Mouse (Mus musculus) lung, postnatal 25 days (tissue): ENCODE measurements around the gene Epb41l4b.

Source experiments
- DNase-seq: peaks from one replicate; pipeline ENCODE4 v3.0.0; 2022; ENCODE audit warnings: low spot score

Epb41l4b gene

DNA sequence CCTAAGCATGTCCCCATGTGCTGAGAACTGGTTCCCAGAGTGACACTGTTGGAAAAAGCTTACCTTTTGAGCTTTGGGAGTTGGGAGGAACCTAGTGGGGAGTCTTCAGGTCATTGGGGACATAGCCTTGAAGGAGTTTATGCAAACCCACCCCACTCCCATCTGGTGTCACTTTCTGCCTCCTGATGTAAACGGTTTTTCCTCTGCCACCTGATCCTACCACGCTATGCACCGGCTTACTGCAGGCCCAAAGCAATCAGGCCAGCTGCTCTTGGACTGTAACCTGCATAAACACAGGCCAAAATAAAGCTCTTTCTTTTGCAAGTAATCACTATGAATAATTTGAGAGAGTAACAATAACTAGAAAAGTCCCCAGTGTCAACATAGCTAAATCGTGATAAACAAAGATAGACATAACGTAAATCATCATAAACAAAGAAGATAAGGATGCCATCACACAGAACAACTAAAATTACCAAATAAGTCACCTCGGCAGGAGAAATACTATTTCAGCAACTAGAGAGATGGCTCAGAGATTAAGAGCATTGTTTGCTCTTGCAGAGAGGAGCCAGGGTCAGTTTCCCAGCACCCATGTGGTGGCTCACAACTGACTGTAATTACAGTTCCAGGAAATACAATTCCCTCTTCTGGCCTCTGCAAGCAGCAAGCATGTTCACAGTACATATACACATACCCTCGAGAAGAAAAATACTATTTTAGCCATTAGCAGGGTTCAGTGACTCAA lies 29.6 kb downstream of the Epb41l4b start:
- no peak for DNase-seq

DNA sequence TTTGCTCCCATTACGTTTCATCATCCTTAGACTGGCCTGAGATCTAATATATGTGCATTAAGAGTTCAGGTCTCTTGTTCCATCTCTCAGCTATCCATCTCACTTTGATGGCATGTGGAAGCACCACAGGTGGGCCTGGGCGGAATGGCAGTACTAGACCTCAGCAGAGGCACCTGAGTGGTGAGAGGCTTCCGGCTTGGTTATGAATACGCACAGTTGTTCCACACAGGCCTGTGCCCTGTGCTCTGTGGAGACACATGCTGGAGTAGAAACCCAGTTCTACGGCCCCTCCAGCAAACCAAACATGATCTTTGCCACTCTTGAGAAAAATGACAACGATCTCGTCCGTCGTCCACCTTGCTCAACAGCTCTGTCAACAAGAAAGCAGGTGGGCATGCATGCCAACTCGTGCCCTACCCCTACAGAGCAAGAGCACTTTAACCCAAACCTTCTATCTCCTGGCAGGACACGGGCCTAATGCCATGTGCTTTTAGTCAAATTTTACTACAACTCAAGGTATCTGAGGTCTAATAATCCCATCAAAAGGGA lies 31.2 kb downstream of the Epb41l4b start:
- no peak for DNase-seq

DNA sequence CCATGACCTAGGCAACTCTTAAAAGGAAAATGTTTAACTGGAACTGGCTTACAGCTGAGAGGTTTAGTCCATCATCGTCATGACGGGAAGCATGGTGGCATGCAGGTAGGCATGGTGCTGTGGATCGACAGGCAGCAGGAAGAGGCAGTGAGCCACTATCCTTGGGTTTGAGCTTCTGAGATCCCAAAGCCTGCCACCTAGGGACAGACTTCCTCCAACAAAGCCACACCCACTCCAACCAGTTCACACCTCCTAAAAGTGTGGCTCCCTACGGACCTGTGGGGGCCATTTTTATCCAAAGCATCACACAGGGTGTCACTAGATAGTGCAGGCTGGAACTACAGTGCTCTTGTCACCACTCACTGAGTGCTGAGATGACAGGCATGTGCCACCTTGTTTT lies 31.8 kb downstream of the Epb41l4b start:
- no peak for DNase-seq

DNA sequence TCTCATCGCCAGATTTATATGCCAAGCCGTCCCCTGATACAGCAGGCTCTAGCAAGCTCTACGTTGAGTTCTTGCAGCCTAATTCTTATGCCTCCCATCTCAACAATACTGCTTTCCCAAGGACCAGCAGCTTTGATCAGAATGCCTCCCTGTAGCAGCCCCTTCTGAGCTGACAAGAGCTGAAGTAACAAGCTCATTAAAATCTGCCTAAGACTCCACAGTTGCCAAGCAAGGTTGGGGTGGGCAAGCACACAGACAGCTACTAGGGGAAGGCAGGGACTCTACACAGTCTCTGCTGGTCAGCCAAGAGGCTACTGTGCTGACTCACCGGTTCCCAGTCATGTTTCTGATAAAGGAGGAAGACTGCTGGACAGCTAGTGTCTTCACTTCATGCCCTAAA lies 33.7 kb downstream of the Epb41l4b start:
- DNase-seq: no peak

DNA sequence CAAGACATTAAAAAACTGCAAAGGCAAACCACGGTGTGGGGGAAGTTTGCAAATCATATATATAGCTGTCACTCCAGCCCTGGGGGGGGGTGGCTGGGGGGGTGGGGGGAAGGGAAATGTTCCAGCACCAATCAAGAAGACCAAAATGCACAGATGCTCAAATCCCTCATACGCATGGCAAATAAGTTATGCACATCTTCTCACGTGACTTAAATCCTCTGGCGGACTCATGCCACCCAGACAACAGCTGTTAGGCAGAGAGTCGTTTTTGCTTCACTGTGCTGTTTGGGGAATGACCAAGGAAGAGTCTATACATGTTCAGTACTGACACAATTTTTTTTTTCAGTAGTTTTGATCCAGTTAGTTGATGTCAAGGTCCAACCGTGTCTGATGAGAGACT lies 37.9 kb downstream of the Epb41l4b start:
- no peak for DNase-seq

DNA sequence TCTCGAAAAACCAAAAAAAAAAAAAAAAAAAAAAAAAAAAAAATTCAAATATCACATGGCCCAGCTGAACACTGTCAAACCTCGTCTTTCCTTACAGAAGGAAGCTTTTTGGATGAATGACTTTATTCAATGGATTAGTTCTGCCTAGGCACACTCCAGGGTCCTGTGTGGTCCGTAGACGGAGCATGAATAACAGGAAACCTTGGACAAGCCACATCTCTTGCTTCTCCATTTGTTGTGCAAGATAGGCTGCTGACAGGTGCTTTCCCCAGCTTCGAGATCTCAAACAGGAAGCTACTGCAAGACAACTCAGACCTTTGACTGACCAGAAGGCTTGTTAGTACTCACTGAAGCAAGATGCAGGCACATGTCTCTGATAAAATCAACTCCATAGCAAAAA lies 39.4 kb downstream of the Epb41l4b start:
- no peak for DNase-seq

DNA sequence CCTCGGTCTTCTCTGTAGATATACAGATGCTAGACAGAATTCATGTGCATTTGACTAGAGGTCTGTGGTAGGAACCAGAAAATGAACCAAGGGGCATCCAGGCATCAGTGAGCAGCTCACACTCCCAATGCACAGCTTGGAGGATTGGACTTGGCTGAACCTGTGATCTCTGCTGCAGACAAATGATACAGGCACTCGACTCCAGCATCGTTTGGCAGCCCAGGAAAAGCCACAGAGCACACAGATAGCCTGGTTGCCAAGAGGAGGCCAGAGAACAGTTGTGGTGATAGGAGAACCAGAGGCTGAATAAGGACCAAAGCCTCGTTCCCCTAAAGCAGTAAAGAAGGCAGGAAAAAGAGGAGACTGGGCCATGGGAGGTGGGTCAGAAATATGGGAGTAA lies 42.1 kb downstream of the Epb41l4b start:
- no peak for DNase-seq

DNA sequence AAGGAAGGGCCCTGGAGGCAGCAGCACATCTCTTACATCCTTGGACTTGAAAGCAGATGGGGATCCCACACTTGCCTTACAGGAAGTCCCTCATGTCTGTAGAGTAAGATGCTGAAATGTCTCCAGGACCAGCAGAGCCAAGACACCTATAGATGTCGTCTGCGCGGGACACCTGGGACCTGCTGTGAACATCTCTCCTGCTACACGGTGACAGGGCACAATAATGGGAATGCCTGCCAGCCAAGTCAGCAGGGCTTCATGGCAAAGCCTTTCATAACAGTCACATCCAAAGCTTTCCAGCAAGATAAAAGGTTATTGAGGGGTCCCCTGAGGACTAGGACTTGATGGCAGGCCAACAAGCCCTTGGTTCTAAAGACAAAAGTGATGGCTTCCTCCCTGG lies 45.8 kb downstream of the Epb41l4b start:
- DNase-seq: no peak

DNA sequence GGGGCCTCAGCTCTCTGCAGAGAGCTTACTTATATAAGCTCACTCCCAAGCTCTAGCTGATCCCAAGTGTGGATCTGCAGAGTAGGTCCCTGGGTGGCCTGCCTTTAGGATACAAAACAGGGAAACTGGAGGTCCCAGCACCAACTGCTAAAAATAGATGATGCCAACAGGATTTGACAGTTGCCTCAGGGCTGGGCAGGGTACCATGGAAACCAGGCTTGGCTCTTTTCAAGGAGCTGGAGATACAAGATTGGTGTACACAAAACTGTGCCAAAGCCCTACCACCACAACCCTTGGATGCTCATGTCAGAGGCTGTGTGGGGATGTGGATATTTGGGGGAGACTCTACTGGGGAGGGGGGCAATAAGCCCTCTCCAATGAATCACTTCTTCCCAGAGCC lies 47.7 kb downstream of the Epb41l4b start:
- DNase-seq: no peak

DNA sequence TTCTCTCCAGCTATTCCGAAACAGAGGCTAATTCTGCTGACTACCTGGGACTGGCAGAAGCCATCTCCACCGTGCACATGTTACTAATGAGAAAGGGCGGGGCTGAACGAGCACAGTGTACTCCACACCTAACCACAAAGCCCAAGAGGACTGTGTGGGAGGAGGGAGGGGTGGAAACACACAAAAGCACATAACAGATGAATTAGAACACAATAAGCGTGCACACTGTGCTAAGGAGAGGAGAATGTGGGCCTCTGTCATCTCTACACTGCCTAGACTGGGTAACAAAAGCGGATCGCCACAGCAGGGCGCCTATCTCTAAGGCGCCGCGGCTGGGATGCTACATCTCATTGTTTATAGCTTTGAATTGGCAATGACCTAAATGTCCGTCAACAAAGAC lies 51.9 kb downstream of the Epb41l4b start:
- DNase-seq: peak; percentile 64

DNA sequence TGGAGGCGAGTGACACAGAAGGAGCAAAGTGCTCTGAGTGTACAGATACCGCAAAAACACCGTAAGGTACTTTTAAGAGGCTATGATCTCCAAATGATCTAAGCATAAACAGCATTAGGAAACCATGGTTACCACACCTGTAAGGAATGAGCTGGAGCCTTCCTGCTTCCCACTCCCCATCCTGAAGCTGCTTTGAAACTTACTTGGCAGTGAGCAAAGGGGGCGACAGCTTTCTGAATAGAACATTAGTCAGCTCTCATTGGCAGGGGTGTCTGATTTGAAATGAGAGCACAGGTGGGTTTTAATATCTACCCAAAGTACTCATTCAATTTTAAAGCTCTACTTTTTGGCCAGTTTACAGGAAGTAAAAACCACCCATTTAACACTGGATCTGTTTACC lies 54.9 kb downstream of the Epb41l4b start:
- DNase-seq: no peak

DNA sequence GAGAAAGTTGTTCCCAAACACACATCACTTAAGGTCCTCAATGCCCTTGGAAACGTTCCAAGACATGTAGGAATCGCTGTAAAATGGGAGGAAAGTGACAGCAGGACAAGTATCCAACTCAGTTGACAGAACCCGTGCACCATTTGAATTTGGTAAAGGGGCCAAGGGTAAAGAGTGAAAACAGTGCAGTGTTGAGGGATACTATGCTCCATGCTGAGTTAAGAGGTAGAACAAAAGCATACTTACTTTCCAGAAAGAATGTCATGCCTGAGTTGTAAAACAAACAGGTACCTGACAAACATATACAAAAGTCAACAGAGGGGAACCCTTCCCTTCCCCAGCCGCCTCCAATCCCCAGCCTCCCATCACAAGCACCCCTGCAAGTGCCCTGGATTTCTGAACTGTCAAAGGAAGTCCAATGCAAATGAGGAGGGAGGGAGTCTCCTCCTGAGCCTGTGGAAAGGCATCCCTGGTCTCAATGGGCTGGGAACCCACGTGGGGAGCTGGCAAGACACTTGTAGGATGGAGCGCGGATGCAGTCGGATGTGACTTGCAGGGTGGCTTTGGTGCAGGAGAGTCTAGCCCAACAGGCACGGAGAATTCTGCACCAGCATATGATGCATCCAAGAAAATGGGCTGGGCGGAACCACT lies 57.4 kb downstream of the Epb41l4b start:
- DNase-seq: no peak

DNA sequence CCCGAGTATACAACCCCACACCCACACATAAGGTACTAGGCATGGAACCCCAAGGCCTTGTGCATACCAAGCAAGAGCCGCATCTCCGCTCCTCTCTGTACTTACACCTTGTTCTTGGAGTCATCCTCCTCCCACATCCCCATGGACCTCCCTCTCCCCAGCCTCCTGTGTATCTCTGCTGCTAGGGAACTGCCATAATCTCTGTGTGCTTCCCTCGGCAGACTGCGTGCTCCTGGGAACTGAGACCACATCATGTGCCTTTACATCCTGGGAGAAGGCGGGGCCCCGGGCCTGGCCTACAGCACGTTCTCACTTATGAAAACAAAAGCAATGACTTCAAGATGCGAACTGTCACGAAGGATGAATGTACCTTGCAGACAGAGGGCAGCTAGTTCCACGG lies 59.6 kb downstream of the Epb41l4b start:
- no peak for DNase-seq

DNA sequence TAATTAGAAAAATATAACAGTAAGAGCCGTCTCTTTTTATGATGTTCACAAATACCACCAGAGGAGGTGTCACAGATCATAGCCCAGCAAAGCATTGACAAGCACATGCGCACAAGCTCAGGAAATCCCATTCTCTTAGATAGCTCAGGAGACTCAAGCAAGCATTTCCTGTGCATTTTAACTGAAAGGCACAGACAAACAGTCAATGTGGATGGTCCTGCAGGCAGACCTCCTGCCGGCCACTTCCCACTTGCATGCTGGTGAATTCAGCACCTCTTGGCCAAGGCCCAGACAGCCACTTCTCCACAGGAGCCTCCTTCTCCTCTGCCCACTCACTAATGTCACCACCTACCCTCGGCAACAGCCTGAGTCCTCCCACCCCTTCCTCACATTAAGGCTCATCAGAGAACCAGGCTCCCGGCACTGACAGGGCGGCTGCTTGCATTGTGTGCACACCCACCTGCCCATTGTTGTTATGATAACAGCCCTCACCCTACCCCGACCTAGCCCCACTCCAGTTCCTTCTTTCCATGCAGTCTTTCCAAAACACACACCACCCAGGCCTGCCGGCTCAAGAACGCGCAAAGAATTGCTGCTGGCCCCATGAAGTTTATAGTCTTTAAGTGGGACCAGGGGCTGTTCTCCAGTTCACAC lies 60.3 kb downstream of the Epb41l4b start:
- DNase-seq: no peak

DNA sequence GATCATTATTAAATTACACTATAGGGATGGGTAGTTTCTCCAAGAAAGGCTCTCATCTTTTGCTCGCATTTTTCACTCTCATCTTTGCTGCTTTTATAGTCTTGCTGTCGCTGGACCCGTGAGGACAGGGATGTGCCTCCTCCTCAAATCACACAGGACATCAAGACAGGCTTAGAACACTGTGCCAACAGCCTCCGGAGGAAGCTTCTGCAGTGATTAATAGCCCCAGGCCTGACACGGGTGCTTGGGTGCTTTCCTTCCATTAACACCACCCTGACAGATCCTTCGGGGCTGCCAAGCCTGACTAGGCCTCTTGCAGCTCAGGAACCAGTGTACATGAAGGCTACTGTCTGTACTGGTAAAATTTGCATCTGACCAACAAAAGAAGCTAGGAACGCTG lies 61.8 kb downstream of the Epb41l4b start:
- DNase-seq: no peak

DNA sequence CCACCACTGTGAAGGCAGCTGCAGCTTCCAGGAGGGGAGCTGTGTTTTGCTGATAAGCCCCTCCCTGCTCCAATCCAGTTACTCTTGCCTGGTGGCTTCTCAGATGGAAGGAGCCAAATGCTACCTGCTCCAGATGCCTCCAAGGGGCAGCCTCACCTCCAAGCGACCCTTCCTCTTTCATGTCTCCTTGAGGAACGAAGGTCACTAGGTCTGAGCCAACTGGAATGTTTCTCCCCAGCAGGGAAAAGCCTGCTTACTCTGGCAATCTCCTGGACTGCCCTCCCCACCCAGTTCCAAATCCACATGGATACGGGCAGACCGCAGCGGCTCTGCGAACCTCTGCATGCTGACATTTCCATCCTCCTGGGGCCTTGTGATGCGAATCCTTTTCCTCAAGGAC lies 69.4 kb downstream of the Epb41l4b start:
- DNase-seq: no peak

DNA sequence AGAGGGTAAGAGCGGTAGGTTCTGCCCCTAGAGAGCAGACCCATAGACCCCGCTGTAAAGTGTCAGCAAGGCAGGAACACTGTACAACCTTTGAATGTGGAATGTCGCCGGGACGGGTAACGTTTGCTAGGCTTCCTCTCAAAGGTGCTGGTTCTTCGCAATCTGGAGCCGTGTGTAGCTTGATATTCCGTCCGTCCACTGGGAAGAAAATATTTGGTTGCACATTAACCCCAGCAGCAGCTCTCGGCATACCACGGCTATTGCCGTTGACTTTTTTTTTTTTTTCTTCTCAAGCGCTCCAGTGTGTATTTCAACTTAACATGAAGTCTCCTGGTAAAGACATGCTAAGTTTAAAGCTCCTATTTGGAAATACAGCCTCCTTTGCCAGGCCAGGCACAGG lies 70.1 kb downstream of the Epb41l4b start:
- no peak for DNase-seq

DNA sequence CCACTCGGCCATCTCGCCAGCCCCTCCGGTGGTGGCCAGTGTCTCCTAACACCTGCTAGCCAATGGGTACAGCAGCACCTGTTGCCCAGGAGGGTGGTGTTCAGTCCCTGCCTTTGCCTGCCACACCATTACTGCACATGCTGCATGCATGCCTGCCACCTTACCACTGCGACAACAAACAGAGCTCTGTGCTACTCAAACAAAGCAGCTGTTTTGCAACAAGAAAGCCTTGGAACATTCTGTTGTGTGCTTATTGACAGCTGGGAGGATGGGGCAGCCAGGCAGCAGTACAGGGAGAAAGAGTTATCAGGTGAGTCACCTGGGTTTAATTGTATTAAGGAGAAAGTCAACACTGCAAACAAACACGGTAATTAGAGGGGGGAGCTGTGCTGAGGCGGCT lies 72.6 kb downstream of the Epb41l4b start:
- DNase-seq: peak; percentile 55

DNA sequence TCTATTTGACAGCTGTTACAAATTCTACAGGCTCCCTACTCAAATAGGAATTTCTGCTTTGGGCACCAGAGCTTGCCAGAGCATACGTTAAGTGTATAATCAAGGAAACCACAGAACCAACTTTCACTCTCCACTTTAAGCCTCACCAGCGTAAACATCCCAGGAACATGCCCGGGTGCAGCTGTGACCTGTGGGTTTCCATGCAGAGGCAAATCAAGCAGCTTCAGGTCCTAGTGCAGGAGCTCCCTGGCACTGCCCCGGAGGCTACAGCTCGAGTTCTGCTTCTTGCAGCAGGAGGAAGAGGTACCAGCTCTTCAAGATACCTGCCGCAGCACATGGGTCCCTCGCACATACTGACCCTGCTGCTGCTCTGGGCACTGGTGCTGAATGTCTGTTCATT lies 74.8 kb downstream of the Epb41l4b start:
- DNase-seq: no peak

DNA sequence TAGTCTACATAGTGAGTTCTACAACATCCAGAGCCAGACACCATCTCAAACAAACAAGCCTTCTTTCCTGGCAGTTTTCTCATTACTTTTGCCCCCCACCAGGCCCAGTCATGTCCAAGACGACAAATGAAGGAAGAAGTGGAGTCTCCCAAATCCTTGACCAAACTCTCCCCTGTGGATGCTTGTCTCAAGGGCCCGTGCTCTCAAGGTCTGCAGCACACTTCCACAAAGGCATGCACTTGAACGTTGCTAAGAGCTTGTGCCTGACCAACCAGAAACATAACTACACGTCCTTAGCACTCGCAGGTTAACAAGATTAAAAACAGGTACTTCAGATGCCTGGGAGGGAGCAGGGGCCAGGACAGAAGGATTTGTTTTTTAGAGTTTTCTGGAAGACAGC lies 75.4 kb downstream of the Epb41l4b start:
- DNase-seq: peak; percentile 86

DNA sequence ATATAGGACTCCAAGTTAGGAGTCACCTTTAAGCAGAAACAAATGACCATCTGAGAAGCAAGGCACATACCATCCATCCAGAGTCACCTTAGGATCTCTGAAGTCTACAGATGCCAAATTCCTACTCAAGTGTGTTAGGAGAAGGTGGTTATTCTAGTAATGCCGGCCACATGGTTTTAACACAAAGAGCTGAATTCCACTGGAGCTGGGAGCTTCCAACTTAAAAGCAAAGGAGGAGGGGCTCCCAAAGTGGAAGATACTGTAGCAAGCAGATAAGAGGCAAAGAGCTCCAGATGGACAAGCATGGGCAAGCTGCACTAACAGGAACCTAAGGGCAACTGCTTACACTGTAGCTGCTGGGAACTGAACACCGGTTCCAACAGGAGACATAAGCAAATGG lies 76.3 kb downstream of the Epb41l4b start:
- DNase-seq: peak; percentile 58

DNA sequence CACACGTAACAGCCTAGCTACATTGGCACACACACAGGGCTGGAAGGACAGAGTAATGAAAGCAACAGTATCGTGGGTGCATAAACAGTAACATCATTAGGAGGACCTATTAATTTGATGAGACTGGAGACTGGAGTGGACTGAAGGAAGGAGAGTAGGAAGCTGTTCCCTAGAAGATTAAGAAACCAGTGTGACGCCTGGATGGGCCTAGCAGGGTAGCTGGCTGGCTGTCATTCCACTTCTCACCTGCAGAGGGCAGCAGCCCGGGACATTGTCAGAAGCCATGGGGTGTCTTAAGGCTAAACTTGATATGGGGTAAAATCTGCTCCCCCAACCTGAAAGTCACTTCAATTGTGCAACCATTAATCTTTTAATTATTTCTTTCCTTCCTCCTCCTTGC lies 78.0 kb downstream of the Epb41l4b start:
- DNase-seq: peak; percentile 84

DNA sequence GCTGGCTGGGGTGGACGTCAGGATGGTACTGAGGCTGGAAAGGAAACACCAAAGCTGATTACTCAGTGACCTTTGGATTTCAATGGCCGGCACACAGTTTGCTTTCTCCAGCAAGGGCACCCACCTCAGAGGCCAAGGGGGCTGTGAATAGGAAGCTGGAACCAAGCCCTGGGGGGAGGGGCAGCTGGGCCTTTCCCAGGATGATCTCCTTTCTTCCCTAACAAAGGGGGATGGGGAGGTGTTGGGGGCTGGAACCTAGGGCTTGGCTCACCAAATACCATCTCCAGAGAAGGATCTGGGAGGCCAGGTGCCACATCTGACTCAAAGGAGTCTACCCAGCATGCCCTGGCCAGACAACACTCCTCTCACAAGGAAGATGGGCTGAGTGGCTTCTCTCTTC lies 78.4 kb downstream of the Epb41l4b start:
- no peak for DNase-seq
